Mouse (Mus musculus): ENCODE data around the gene Krtcap3.

The Krtcap3 gene

DNA sequence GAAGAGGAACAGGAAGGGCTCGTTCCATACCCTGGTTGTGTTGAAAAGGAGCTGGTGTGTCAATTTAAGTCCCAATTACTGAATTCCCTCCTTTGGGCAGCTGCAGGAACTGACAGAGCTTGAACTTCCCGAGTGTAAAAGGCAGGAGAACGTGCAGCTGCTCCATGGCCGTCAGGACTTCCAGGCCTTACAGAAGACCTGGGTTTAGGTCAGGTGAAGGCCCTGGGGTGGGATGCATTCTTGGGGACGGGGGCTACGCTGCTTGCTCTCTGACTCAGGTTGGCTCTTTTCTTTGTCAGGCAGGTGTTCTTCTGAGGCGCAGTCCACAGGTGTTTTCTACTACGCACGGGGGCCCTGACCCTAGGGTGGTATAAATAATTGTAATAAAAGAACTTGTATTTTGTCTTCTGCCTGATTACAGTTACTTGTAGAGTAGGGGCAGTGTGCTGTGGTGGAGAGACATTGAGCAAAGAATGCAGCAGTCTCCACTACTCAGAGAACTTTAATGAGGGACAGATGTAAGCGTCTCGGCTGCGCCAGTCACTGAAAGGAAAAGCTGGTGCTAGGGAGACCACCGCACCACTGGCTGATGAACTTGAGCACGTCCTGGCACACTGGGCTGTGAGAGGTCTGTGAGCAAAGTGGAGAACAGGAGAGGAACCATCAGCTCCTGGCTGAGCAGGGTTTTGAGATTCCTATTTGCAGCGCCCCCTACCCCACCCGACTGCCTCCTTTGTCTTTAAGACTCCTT is 1.5 kb downstream of the Krtcap3 start:
- DNase-seq (ENCODE audit: low read depth, low spot score) = no peak

DNA sequence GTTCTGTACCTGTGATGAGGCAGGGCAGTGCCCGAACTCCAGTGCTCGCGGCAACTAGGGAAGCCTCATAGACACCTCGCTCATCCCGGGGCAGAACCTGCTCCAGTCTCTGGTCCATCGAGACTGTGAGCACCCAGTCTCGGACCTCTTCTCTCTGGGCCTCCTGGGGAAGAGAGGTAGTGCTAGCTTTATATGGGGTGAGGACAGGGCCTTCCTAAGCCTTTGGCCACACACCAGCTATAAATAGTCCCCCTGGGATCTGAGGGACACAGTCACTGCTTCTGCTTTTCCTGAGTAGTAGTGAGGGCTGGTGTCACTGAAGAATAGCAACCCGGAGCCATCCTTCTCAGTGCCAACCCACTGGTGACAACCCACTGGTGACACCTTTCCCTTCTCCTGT is 2.3 kb downstream of the Krtcap3 start:
- DNase-seq (ENCODE audit: low read depth, low spot score) = no peak

- no peak for DNase-seq (ENCODE audit: low read depth, low spot score)
Observed at GRCm38 (mm10) chr5:31254452-31254851, 3.0 kb downstream of the Krtcap3 start.

DNA sequence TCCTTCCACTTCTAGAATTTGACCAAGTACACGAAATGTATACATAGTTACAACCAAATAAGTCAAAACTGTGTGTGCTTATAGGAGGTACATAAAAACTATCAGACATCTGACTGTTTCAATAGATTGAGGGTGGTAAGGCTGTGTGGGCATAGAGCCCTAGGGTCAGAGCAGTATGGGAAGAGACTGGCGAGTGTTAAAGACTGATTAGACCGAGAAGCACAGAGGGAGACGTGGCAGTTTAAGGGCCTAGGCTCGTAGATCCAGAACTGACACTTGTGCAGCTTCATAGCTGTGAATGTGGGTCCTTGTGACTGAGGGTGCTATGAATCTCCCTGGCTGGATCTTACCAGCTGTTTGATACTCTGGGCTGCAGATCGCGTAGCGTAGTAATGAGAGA is 3.4 kb downstream of the Krtcap3 start:
- no peak for DNase-seq (ENCODE audit: low read depth, low spot score)

DNA sequence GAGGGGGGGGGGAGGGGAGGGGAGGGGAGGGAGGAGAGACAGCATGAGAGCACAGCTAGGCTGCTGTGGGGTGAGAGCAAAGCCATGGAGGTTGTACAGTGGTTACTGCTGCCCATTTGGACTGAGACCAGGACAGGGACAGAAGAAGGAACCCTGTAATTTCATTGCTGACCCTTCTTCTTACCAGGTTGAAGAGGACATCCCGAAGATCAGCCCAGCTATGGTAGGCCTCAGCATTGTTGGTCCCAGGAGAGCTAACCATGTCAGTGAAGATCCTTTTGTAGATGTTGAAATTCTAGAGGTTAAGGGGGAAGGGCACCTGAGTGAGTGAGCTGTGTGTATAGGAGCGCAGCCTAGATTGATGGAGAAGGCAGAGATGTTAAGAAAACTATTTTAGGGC is 3.9 kb downstream of the Krtcap3 start:
- no peak for DNase-seq (ENCODE audit: low read depth, low spot score)

DNA sequence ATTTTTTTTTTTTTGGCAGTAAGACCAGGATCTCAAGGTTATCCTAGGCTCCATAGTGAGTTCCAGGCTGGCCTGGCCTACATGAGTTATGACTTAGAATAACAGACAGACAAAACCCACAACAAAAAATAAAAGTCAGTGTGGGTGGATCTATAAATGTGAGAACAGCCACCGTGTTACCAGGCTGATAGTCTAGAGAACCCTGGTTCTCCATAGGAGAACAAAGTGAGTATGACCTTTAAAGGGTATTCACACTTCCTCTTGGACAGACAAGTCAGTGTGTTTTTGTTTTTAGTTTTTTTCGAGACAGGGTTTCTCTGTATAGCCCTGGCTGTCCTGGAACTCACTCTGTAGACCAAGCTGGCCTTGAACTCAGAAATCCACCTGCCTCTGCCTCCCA is 4.5 kb downstream of the Krtcap3 start:
- no peak for DNase-seq (ENCODE audit: low read depth, low spot score)

- no peak for DNase-seq (ENCODE audit: low read depth, low spot score)
Observed at GRCm38 (mm10) chr5:31257616-31258015, 6.1 kb downstream of the Krtcap3 start.

GRCm38 (mm10) chr5:31266101-31266500 is 14.6 kb downstream of the Krtcap3 start:
- DNase-seq (ENCODE audit: low read depth, low spot score) = no peak

- DNase-seq (ENCODE audit: low read depth, low spot score) = no peak
Observed at GRCm38 (mm10) chr5:31267686-31268085, 16.2 kb downstream of the Krtcap3 start.

DNA sequence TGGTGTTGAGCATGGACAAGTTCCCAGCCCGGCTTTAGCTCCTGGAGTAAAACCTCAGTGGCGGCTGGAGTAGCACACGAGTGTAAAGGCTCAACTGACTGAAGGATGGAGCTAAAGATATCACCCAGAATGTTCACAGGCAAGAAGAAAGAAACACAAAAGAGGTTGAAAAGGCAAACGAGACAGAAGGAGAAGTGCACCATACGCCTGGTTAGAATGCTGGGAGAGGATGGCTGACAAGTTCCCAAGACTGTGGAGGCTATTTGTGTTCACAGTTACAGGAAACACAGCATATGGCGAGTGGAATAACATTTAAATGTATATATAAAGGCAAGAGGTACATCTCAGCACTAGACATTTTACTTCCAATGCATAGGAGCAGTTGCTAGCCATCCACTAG is 21.5 kb downstream of the Krtcap3 start:
- DNase-seq (ENCODE audit: low read depth, low spot score) = no peak

GRCm38 (mm10) chr5:31279245-31279988 is 27.9 kb downstream of the Krtcap3 start:
- peak; percentile 36 for DNase-seq (ENCODE audit: low read depth, low spot score)

DNA sequence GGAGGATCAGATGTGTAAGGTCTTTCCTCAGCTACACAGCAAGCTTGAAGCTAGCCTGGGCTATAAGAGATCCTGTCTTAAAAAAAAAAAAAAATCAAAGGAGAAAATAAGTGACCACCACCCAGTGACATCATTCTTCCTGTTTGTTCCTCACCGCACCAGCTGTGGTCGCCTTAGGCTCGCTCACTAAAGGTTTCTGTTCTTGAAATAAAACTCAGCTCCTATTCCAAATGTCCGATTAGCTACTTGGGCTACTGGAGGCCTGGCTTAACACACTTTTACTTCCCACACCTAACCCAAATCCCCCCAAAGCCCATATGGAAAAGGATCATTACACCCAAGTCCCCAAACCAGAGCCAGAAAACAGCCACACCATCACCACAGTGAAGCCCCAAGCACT is 36.7 kb downstream of the Krtcap3 start:
- DNase-seq (ENCODE audit: low read depth, low spot score) = no peak

- DNase-seq (ENCODE audit: low read depth, low spot score) = no peak
Observed at GRCm38 (mm10) chr5:31288655-31289054, 37.2 kb downstream of the Krtcap3 start.

GRCm38 (mm10) chr5:31289626-31290230 is 38.2 kb downstream of the Krtcap3 start:
- DNase-seq (ENCODE audit: low read depth, low spot score) = peak; percentile 35

DNA sequence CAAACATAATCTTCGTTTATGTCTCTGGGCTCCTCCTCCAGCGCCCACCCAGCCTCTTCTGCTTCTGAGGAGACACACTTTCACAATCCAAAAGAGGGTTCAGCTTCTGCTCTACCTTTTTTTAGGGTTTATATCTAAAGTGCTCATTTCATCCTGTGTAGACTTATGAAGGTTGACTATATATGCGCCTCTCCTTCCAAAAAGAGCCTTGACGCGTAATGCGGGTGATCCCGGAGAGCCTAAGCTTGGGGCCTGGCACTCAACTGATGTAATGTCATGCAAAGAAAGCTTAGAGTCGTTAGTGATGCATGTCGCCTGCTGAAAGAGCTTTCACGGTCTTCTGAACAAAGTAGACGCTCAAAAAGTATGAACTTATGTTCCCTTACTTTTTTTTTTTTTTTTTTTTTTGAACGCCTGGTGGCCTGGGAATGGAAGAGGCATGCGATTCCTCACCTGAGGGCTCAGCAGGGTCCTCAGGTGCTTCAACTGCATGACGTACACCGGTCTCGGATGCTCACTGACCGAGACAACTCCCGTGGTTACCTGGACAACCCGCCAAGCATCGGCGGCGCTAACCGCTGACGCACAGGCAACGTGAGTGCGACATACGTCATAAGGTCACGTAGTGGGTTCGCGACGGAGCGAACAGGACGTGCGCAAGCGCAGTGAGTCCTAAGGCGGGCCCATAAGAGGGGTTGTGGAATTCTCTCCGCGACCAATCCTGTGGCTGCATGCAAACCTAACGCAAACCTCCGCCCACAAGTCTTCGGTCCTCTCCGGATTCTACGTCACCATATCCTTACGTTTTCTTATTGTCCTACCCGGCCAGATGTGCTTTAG is 39.2 kb downstream of the Krtcap3 start, which contains the start of gene Ift172:
Ift172 (minus strand) TSS at position 596 of the 840 bp plus-strand sequence.
- DNase-seq (ENCODE audit: low read depth, low spot score) = peak; percentile 99

DNA sequence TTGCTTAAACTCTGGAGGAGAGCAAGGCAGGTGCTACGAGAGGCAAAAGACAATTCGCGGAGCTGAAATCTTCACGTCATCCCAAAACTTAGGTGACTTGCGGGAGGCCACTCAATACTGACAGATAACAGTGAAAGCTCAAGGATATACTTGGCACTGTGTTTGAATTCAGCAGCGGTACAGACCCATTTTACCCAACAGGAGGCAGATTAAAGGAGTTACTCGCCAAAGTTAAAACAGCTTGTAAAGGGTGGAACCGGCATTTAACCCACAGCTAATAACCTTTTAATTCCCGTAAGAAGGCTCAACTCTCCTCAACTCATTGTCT is 39.8 kb downstream of the Krtcap3 start:
- DNase-seq (ENCODE audit: low read depth, low spot score) = no peak

DNA sequence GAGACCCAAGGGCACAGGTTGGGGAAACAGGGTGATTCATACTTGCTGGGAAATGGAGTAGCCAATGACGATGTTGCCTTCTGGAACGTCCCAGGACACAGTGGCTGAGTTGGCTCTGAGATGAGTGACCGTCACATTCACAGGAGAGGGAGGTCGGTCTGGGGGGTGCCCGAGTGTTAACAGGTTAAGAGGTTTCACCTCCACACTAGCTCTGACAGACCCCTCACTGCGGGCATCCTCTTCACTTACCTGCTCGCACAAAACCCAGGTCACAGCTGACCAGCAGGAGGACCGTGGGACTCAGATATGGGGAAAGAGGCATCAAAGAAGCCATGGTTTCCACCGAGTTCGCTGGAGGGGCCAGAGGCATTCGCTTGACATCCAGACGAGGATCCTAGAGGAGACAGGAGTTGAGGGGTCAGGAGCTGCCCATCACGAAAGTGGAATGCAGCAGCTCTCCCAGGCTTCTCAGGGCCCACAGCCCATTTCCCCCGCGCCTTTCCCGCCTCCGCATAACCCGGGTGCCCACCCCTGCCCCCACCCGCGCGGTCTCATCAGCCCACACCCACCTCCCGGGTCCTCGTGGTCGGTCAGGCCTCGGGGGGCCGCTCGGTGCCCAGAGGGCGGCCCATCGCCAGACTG is 43.6 kb downstream of the Krtcap3 start:
- no peak for DNase-seq (ENCODE audit: low read depth, low spot score)

- DNase-seq (ENCODE audit: low read depth, low spot score) = peak; percentile 25
Observed at GRCm38 (mm10) chr5:31295606-31296141, 44.2 kb downstream of the Krtcap3 start, which contains the start of gene Fndc4. Gene Fndc4 (minus strand): TSS chr5:31296080.

DNA sequence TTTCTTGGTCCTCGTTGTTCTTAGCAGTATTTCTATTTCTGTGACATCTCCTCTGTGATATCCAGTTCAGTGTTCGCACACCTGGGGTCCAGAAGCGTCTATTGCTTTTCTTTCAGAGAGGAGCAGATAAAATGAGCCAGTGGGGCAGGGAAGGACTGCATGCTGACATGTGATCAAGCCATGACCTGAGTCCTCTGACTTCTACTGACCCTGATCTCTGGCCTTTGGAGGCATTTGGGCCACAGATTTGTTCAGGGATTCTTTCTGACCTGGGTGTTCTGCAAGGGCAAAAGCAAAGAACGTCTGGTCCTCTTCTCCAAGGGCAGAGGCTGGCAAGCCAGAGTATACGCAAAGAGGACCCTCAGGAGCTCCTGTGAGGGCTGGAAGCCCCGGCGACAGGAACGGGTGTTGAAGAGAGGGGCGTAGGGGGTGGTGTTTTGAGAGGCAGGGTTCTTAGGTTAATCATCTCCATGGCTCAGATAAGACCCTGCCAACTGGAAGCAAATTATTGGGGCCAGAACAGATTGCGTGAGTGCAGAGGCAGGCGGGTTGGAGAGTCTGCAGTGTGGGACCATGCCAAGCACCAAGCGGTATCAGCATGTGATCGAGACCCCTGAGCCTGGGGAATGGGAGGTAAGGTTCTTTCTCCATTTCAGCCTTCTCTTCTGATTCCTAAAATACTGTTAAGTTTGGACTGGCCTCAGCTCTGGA is 45.7 kb downstream of the Krtcap3 start, which contains the start of gene Gckr:
Gckr (plus strand) TSS at position 397 of the 711 bp plus-strand sequence.
- no peak for DNase-seq (ENCODE audit: low read depth, low spot score)

DNA sequence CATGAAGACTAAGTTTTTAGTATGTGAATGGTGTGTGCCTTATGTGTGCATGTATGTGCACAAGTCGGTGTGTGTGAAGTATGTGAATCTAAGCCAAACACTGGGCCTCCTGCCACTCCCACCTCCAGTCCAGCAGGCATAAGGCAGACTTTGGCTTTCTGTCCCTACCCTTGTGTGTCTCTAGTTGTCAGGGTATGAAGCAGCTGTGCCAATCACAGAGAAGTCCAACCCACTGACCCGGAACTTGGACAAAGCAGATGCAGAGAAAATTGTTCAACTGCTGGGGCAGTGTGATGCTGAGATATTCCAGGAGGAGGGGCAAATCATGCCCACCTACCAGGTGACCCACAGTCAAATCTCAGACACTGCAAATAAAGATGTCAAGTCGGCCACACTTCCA is 46.5 kb downstream of the Krtcap3 start:
- DNase-seq (ENCODE audit: low read depth, low spot score) = no peak
